Mouse (Mus musculus) heart, adult 2 months (tissue): ENCODE measurements at regions not wholly inside any gene's neighbourhood (a gene's known extent, or its start where the extent isn't known, plus 50 kb on each side); places are given as distances from the start of the nearest gene placed in this dataset.

Source experiments
- DNase-seq, 2 experiments: peaks; one replicate each; pipeline ENCODE4 v3.0.0; 2021
- H3K27ac ChIP-seq: fragments of 200-600 bp; 2 replicates; pipeline ENCODE4 v1.8.1; 2022
- H3K27me3 ChIP-seq: fragments of 200-500 bp; 2 replicates; pipeline ENCODE4 v1.6.1; 2012; ENCODE audit warnings: mild to moderate bottlenecking, low read length, inconsistent platforms, mixed read lengths; ENCODE audit not compliant: control insufficient read depth, insufficient read depth
- H3K36me3 ChIP-seq: fragments of 200-500 bp; 2 replicates; pipeline ENCODE4 v1.6.1; 2012; ENCODE audit warnings: low read length, inconsistent platforms; ENCODE audit not compliant: control insufficient read depth, insufficient read depth
- H3K4me1 ChIP-seq: fragments of 200-500 bp; 2 replicates; pipeline ENCODE4 v1.6.1; 2011; ENCODE audit warnings: low read length; ENCODE audit not compliant: control insufficient read depth, insufficient read depth
- H3K4me3 ChIP-seq: fragments of 200-600 bp; 2 replicates; pipeline ENCODE4 v1.8.1; 2022
- H3K79me2 ChIP-seq: fragments of 200-500 bp; replicated peaks from 2 replicates; pipeline ENCODE4 v1.6.1; 2012; ENCODE audit warnings: mild to moderate bottlenecking, inconsistent platforms, low read length, moderate library complexity, mixed read lengths; ENCODE audit not compliant: control insufficient read depth, insufficient read depth
- H3K9ac ChIP-seq: fragments of 200-500 bp; 2 replicates; pipeline ENCODE4 v1.6.1; 2012; ENCODE audit warnings: low read depth, mild to moderate bottlenecking, control low read depth, inconsistent platforms, low read length, mixed read lengths
- CTCF ChIP-seq: fragments of 200-600 bp; IDR thresholded peaks from 2 replicates; pipeline ENCODE4 v1.8.1; 2022; ENCODE audit warnings: antibody characterized with exemption, mild to moderate bottlenecking, moderate library complexity
- EP300 ChIP-seq: fragments of 200-500 bp; IDR thresholded peaks from 2 replicates; pipeline ENCODE4 v1.6.1; 2011; ENCODE audit warnings: low read depth, low read length, control low read depth; ENCODE audit not compliant: insufficient read depth
- POLR2A ChIP-seq: fragments of 200-500 bp; IDR thresholded peaks from 2 replicates; pipeline ENCODE4 v1.6.1; 2011; ENCODE audit warnings: mild to moderate bottlenecking, low read depth, low read length, control low read depth; ENCODE audit not compliant: insufficient read depth
- WGBS: fragments of 180-500 bp; shearing (Covaris S2); methylation state at CpG from one replicate; pipeline ENCODE4 v1.1.7; 2018; 5-methylcytosine and 5-hydroxymethylcytosine counted together
- intact Hi-C: fragments of 180-260 bp; cut with DNase I; formaldehyde crosslinking; loops from one replicate; pipeline ENCODE4 v1.15.1; 2025

GRCm38 (mm10) chr6:53765302-53765701 is 55.3 kb downstream of the Tril start:
- H3K27ac ChIP-seq: no peak overlapping the region
- WGBS: 85% methylated on average over 5 of the region's 5 CpGs
- TF ChIP-seq POLR2A: no peak
- no peak for TF ChIP-seq CTCF
- TF ChIP-seq EP300: no peak
- H3K4me1 ChIP-seq: no peaks in the 10 kb centered on the region; the same call in 1 of the 2 replicates
- no peaks in the 10 kb centered on the region for H3K36me3 ChIP-seq
- no peak for DNase-seq
- no peaks in the 10 kb centered on the region for H3K79me2 ChIP-seq
- H3K27me3 ChIP-seq: no peaks in the 10 kb centered on the region
- no peak overlapping the region for H3K4me3 ChIP-seq
- intact Hi-C loops: no loop called here
- no peak overlapping the region for H3K9ac ChIP-seq

GRCm38 (mm10) chr6:53762586-53762985 is 58.0 kb downstream of the Tril start:
- 84% methylated on average over 9 of the region's 9 CpGs for WGBS
- Histone ChIP-seq H3K4me1 (0 out of 2 replicates have a peak, but pooled peaks cover 1% of the 10 kb centered on the region), H3K79me2 (no peaks in the 10 kb centered on the region), H3K27ac (no peak overlapping the region), H3K36me3 (no peaks in the 10 kb centered on the region), H3K27me3 (no peaks in the 10 kb centered on the region), H3K4me3 (no peak overlapping the region), H3K9ac (no peak overlapping the region)
- TF ChIP-seq CTCF: no peak
- intact Hi-C loops: no loop called here
- DNase-seq: no peak

- H3K9ac ChIP-seq: no peak overlapping the region
- DNase-seq: peak; percentile 22 to 31
- H3K4me1 ChIP-seq: 0 out of 2 replicates have a peak, but pooled peaks cover 1% of the 10 kb centered on the region
- H3K36me3 ChIP-seq: no peaks in the 10 kb centered on the region
- no peak overlapping the region for H3K27ac ChIP-seq
- no peak overlapping the region for H3K4me3 ChIP-seq
- no peaks in the 10 kb centered on the region for H3K79me2 ChIP-seq
- WGBS: 30% methylated on average over 6 of the region's 6 CpGs
- TF ChIP-seq POLR2A: no peak
- no peak for TF ChIP-seq CTCF
- TF ChIP-seq EP300: no peak
- no peaks in the 10 kb centered on the region for H3K27me3 ChIP-seq
- intact Hi-C loops: no loop called here
Observed at GRCm38 (mm10) chr6:53760651-53761058, 60.0 kb downstream of the Tril start.

- Histone ChIP-seq H3K9ac (no peak overlapping the region), H3K27ac (no peak overlapping the region), H3K36me3 (no peaks in the 10 kb centered on the region), H3K4me1 (0 out of 2 replicates have a peak, but pooled peaks cover 1% of the 10 kb centered on the region), H3K79me2 (no peaks in the 10 kb centered on the region), H3K4me3 (no peak overlapping the region), H3K27me3 (no peaks in the 10 kb centered on the region)
- no peak for TF ChIP-seq CTCF
- no peak for TF ChIP-seq EP300
- no peak for TF ChIP-seq POLR2A
- no peak for DNase-seq
- intact Hi-C loops: no loop called here
- 54% methylated on average over 3 of the region's 3 CpGs for WGBS
Observed at GRCm38 (mm10) chr6:53759686-53760306, 60.8 kb downstream of the Tril start.

- Histone ChIP-seq H3K27ac (no peak overlapping the region), H3K4me1 (no peaks in the 10 kb centered on the region), H3K27me3 (no peaks in the 10 kb centered on the region), H3K4me3 (no peak overlapping the region), H3K79me2 (no peaks in the 10 kb centered on the region), H3K9ac (no peak overlapping the region), H3K36me3 (no peaks in the 10 kb centered on the region)
- TF ChIP-seq POLR2A (no peak), EP300 (no peak), CTCF (no peak)
- whole genome bisulfite sequencing: 67% methylated on average over 3 of the region's 3 CpGs
- no peak for DNase-seq
- intact Hi-C loops: no loop called here
Observed at GRCm38 (mm10) chr6:53754366-53754765, 66.3 kb downstream of the Tril start.

GRCm38 (mm10) chr6:53750539-53750938 is 70.1 kb downstream of the Tril start:
- Histone ChIP-seq H3K27me3 (no peaks in the 10 kb centered on the region), H3K27ac (no peak overlapping the region), H3K79me2 (no peaks in the 10 kb centered on the region), H3K4me1 (no peaks in the 10 kb centered on the region), H3K36me3 (no peaks in the 10 kb centered on the region), H3K9ac (no peak overlapping the region), H3K4me3 (no peak overlapping the region)
- intact Hi-C loops: no loop called here
- TF ChIP-seq POLR2A (no peak), EP300 (no peak), CTCF (no peak)
- WGBS: 71% methylated on average over 6 of the region's 6 CpGs
- DNase-seq: no peak
